Mouse (Mus musculus): ENCODE results near the gene Prom1.

The Prom1 gene

DNA sequence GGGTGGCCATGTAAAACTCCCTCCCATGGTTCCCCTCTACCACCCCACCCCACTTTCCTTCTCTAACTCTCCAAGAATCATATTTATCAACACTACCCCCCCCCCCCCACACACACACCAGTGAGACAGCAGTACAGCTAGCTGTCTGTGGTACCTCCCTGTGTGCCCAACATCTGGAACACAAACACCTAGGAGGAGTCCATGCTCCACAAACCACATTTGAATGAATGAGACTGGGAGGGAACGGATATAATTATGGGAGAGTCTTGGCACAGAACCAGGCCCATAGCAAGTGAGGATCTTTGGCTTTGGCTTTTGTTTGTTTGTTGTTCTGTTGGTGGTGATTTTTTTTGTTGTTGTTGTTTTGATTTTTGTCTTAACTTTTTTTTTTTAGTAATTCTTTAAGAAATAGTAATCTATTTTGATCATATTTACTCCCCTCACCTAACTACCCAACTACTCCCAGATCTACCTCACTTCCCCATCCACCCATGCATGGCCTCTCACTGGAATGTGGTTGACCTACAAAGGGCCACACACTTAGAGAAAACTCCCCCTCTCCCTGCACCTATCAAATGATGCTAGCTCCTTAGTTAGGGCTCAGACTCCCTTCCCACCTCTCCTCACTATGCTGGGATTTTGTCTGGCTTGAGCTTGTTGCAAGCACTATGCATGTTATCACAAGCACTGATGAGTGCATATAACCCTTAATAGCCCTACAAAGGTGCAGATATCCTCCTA, 124.8 kb downstream of the Prom1 start:
- in situ Hi-C loops (cut with MboI, MseI) = loop anchor here (5.0 kb wide), 2 partner anchors 35 to 75 kb away; no protein-coding TSS in a partner anchor

- in situ Hi-C loops (cut with MboI, MseI) = no loop called here
Measured at GRCm38 (mm10) chr5:43974166-43974565, 127.7 kb downstream of the Prom1 start.

- in situ Hi-C loops (cut with MboI, MseI) = no loop called here
Measured at GRCm38 (mm10) chr5:43971156-43971555, 130.7 kb downstream of the Prom1 start.

- in situ Hi-C loops (cut with MboI, MseI) = no loop called here
Measured at GRCm38 (mm10) chr5:43970532-43970931, 131.3 kb downstream of the Prom1 start.

GRCm38 (mm10) chr5:43968634-43969033, 133.2 kb downstream of the Prom1 start:
- in situ Hi-C loops (cut with MboI, MseI) = no loop called here

DNA sequence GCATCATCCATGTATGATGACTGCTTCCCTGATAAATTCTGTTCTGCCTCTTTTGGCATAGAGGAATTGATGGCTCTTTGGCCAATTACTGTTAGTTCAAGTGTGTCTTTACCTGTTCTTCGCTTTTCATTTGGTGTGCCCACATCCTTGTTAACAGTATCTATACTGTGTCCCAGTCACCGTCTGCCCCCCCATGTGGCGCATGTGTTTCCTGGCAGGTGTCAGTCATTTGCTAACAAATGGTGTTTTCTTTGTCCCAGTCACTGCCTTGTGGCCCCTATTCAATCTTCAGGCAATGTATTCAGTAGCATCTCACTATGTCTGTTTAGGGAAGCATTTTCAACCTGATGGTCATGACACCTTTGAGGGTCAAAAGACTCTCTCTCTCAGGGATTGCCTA, 140.8 kb downstream of the Prom1 start:
- in situ Hi-C loops (cut with MboI, MseI) = no loop called here

- in situ Hi-C loops (cut with MboI, MseI) = no loop called here
Measured at GRCm38 (mm10) chr5:43959884-43960440, 141.9 kb downstream of the Prom1 start.

GRCm38 (mm10) chr5:43953241-43953640, 148.6 kb downstream of the Prom1 start:
- in situ Hi-C loops (cut with MboI, MseI) = no loop called here

DNA sequence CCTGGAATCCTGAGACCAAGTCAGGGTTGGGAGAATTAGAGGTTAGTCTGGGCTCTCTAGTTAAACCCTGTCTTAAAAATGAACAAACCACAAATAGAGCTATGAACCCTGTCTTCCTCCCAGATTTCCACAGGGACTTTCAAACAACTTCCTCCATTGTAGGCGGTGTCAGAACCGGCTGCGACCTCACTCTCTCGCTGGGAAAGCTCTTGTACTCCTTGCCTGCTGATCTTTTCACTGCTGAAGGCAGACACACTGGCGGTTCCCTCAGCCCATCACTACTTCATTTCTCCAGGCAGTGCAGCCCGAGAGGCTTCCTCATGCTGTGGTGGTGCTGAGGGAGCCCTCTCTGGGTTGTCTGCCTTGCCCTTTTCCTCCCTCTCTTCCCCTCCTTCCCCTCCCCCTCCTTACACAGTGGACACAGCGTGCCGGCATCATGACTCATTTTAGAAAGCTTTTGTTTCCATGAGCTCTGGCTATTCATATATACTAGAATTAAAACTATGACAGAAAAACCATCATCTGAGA, 153.0 kb downstream of the Prom1 start:
- in situ Hi-C loops (cut with MboI, MseI) = no loop called here

- in situ Hi-C loops (cut with MboI, MseI) = no loop called here
Measured at GRCm38 (mm10) chr5:43948111-43948743, 153.6 kb downstream of the Prom1 start.

DNA sequence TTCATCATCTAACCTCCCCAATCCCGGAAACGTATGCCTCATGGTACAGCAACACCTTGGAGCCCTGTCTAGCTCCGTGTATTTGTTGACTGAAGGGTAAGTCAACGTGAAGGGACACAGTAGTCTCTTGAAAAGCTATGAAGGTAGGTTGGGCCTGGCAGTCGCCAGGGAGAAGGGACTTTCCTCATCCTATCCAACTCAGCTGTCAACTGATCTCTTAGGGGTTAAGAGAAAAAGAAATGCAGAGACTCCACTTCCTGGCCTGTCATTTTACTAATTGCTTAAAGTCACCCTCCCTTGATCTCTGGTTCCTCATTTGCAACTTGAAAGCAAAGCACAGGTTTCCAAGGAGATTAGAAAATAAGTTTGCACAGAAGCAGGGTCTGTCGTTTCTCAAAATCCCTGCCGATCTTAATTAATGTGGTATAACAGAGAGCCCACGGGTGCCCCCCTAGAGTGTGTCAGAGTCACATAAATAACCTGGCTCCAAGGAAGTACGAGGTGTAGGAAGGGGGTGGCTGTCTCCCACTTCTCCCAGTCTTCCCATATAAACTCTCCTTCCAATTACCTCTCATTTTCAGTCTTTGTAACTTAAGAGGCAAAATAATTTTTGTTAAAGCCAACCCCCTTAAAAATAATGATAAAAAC, 154.4 kb downstream of the Prom1 start:
- in situ Hi-C loops (cut with MboI, MseI) = no loop called here

All from regulatory T cell (primary cell).